Mouse (Mus musculus): ENCODE measurements around the gene Cfap57. TPM values are rescaled to one million over a fixed set of nuclear protein-coding genes. Genes with fewer than 3 reads are reported as not detected.
"Not testable (repeated sequence)": the region's sequence is repeated elsewhere in the genome, so short reads cannot be mapped to it uniquely, and the experiment has no call there.

Cfap57 gene
- polyA plus RNA-seq, 1 experiment from 2014 or later: 0.31 TPM

- WGBS: 88% methylated on average over 1 of the region's 1 CpGs
- not testable (repeated sequence) for ATAC-seq (ENCODE audit: low FRiP score, low read depth)
Measured at GRCm38 (mm10) chr4:118507171-118507570, 113.4 kb downstream of the Cfap57 start.

GRCm38 (mm10) chr4:118505551-118505950 is 115.0 kb downstream of the Cfap57 start:
- H3K9ac ChIP-seq: no peak overlapping the region
- no peak overlapping the region for H3K4me2 ChIP-seq (replicated peaks)
- H3K27me3 ChIP-seq: no peaks in the 10 kb centered on the region
- no peak for ATAC-seq (ENCODE audit: low FRiP score, low read depth)
- WGBS: 72% methylated on average over 3 of the region's 3 CpGs
- no peak overlapping the region for H3K27ac ChIP-seq
- H3K4me3 ChIP-seq: no peak overlapping the region
- H3K9me3 ChIP-seq: no peaks in the 10 kb centered on the region
- no peaks in the 10 kb centered on the region for H3K36me3 ChIP-seq
- H3K4me1 ChIP-seq: no peaks in the 10 kb centered on the region

More at GRCm38 (mm10) chr4:118507171-118507570, 113.4 kb downstream of the Cfap57 start:
- H3K9ac ChIP-seq; H3K4me2 ChIP-seq (replicated peaks); H3K4me3 ChIP-seq; H3K27me3 ChIP-seq; H3K36me3 ChIP-seq; H3K27ac ChIP-seq; H3K9me3 ChIP-seq; H3K4me1 ChIP-seq: not testable (repeated sequence)

Other genes with a start within 250 kb of the Cfap57 start
- 8.8 and 10.6 TPM in 2 replicates for gene Szt2, start 211.5 kb downstream of the Cfap57 start, polyA plus RNA-seq (2015; fragmentation: Nextera tagmentation; extraction: Ambion mirVana)
- gene Med8, start 211.4 kb downstream of the Cfap57 start, polyA plus RNA-seq (2015; fragmentation: Nextera tagmentation; extraction: Ambion mirVana): 108 and 116 TPM in 2 replicates
- 66.3 and 66.5 TPM in 2 replicates for gene Elovl1, start 192.7 kb downstream of the Cfap57 start, polyA plus RNA-seq (2015; fragmentation: Nextera tagmentation; extraction: Ambion mirVana)
- gene Cdc20, start 183.4 kb downstream of the Cfap57 start, polyA plus RNA-seq (2015; fragmentation: Nextera tagmentation; extraction: Ambion mirVana): 221 and 238 TPM in 2 replicates
- 0.33 and 0.46 TPM in 2 replicates for gene Mpl, start 163.3 kb downstream of the Cfap57 start, polyA plus RNA-seq (2015; fragmentation: Nextera tagmentation; extraction: Ambion mirVana)
- 21.5 and 22.8 TPM in 2 replicates for gene Tie1, start 130.7 kb downstream of the Cfap57 start, polyA plus RNA-seq (2015; fragmentation: Nextera tagmentation; extraction: Ambion mirVana)
- gene 2610528J11Rik, start 93.8 kb downstream of the Cfap57 start, polyA plus RNA-seq (2015; fragmentation: Nextera tagmentation; extraction: Ambion mirVana): 1.0 and 2.0 TPM in 2 replicates
- gene Tmem125, start 76.7 kb downstream of the Cfap57 start, polyA plus RNA-seq (2015; fragmentation: Nextera tagmentation; extraction: Ambion mirVana): 1.8 and 2.0 TPM in 2 replicates
- 130 and 134 TPM in 2 replicates for gene Ebna1bp2, start within 50 bp of the Cfap57 start, polyA plus RNA-seq (2015; fragmentation: Nextera tagmentation; extraction: Ambion mirVana)
- gene Olfr62, start 38.2 kb upstream of the Cfap57 start, polyA plus RNA-seq (2015; fragmentation: Nextera tagmentation; extraction: Ambion mirVana): not detected in 2 replicates
- gene Olfr1342, start 72.0 kb upstream of the Cfap57 start, polyA plus RNA-seq (2015; fragmentation: Nextera tagmentation; extraction: Ambion mirVana): 0.11 and 0.14 TPM in 2 replicates
- not detected in 2 replicates for gene Olfr1341, start 82.7 kb upstream of the Cfap57 start, polyA plus RNA-seq (2015; fragmentation: Nextera tagmentation; extraction: Ambion mirVana)
- not detected in 2 replicates for gene Olfr1340, start 99.4 kb upstream of the Cfap57 start, polyA plus RNA-seq (2015; fragmentation: Nextera tagmentation; extraction: Ambion mirVana)
- not detected in 2 replicates for gene Olfr1339, start 111.4 kb upstream of the Cfap57 start, polyA plus RNA-seq (2015; fragmentation: Nextera tagmentation; extraction: Ambion mirVana)
- not detected in 2 replicates for gene Olfr1338, start 138.0 kb upstream of the Cfap57 start, polyA plus RNA-seq (2015; fragmentation: Nextera tagmentation; extraction: Ambion mirVana)
- gene Olfr1337, start 161.8 kb upstream of the Cfap57 start, polyA plus RNA-seq (2015; fragmentation: Nextera tagmentation; extraction: Ambion mirVana): not detected in 2 replicates
- not detected in 2 replicates for gene Olfr1335, start 189.2 kb upstream of the Cfap57 start, polyA plus RNA-seq (2015; fragmentation: Nextera tagmentation; extraction: Ambion mirVana)
- gene Olfr1333, start 215.5 kb upstream of the Cfap57 start, polyA plus RNA-seq (2015; fragmentation: Nextera tagmentation; extraction: Ambion mirVana): not detected in 2 replicates
- not detected in 2 replicates for gene Olfr1331, start 243.9 kb upstream of the Cfap57 start, polyA plus RNA-seq (2015; fragmentation: Nextera tagmentation; extraction: Ambion mirVana)

All from limb, embryonic 13.5 days (tissue).